Mouse (Mus musculus): ENCODE data around the gene G6pd2. TPM values are rescaled to one million over a fixed set of nuclear protein-coding genes. Genes with fewer than 3 reads are reported as not detected.

Gene G6pd2
- not detected in 2 replicates for polyA plus RNA-seq (2016; fragmentation: Nextera tagmentation; extraction: Ambion mirVana)

GRCm38 (mm10) chr5:61808516-61808915 is at the start of gene G6pd2:
TSS of gene G6pd2 (plus strand) at chr5:61808816.
- Histone ChIP-seq H3K4me2 (no peak within 1 kb of the TSS), H3K27ac (no peak within 1 kb of the TSS), H3K27me3 (no peaks in the 10 kb centered on the region), H3K4me3 (replicated peaks) (no peak within 1 kb of the TSS), H3K9me3 (no peaks in the 10 kb centered on the region), H3K36me3 (no peaks in the 10 kb centered on the region), H3K9ac (replicated peaks) (no peak within 1 kb of the TSS), H3K4me1 (replicated peaks) (no peaks in the 10 kb centered on the region)
- no peak for ATAC-seq (ENCODE audit: insufficient number of reproducible peaks, insufficient read depth, low FRiP score, low TSS enrichment, low read depth)
- 83% methylated on average over 2 of the region's 2 CpGs for WGBS

GRCm38 (mm10) chr5:61764214-61764613 is 44.4 kb upstream of the G6pd2 start:
- Histone ChIP-seq H3K4me3 (replicated peaks) (no peak overlapping the region), H3K27ac (no peak overlapping the region), H3K4me1 (replicated peaks) (no peaks in the 10 kb centered on the region), H3K9ac (replicated peaks) (no peak overlapping the region), H3K27me3 (no peaks in the 10 kb centered on the region), H3K4me2 (no peak overlapping the region), H3K36me3 (no peaks in the 10 kb centered on the region), H3K9me3 (peaks cover 11% of the 10 kb centered on the region; the same call in 1 of the 2 replicates)
- 55% methylated on average over 1 of the region's 1 CpGs for WGBS
- ATAC-seq (ENCODE audit: insufficient number of reproducible peaks, insufficient read depth, low FRiP score, low TSS enrichment, low read depth) = no peak

GRCm38 (mm10) chr5:61832935-61833551 is 24.4 kb downstream of the G6pd2 start:
- Histone ChIP-seq H3K27me3 (no peaks in the 10 kb centered on the region), H3K4me1 (replicated peaks) (no peaks in the 10 kb centered on the region), H3K4me3 (replicated peaks) (no peak overlapping the region), H3K27ac (no peak overlapping the region), H3K9me3 (no peaks in the 10 kb centered on the region), H3K4me2 (no peak overlapping the region), H3K36me3 (no peaks in the 10 kb centered on the region), H3K9ac (replicated peaks) (no peak overlapping the region)
- ATAC-seq (ENCODE audit: insufficient number of reproducible peaks, insufficient read depth, low FRiP score, low TSS enrichment, low read depth) = peak; percentile 76; the same call in 1 of the 2 replicates

- no peaks in the 10 kb centered on the region for H3K4me1 ChIP-seq (replicated peaks)
- ATAC-seq (ENCODE audit: insufficient number of reproducible peaks, insufficient read depth, low FRiP score, low TSS enrichment, low read depth) = no peak
- 73% methylated on average over 2 of the region's 2 CpGs for WGBS
These were observed 35.3 kb downstream of the G6pd2 start for GRCm38 (mm10) chr5:61843891-61844290.

More at GRCm38 (mm10) chr5:61843891-61844290, 35.3 kb downstream of the G6pd2 start:
- H3K4me2 ChIP-seq = no peak overlapping the region
- no peak overlapping the region for H3K27ac ChIP-seq
- no peak overlapping the region for H3K4me3 ChIP-seq (replicated peaks)
- no peak overlapping the region for H3K9ac ChIP-seq (replicated peaks)
- no peaks in the 10 kb centered on the region for H3K36me3 ChIP-seq
- H3K27me3 ChIP-seq = no peaks in the 10 kb centered on the region
- no peaks in the 10 kb centered on the region for H3K9me3 ChIP-seq
